Mouse (Mus musculus) layer of hippocampus, adult 8-10 months (tissue): ENCODE measurements around the gene Lilra6. TPM values are rescaled to one million over a fixed set of nuclear protein-coding genes. Genes with fewer than 3 reads are reported as not detected.
"Not testable (repeated sequence)": the region's sequence is repeated elsewhere in the genome, so short reads cannot be mapped to it uniquely, and the experiment has no call there.

Experiments
- DNase-seq, 2 experiments: peaks; one replicate each; pipeline ENCODE4 v3.0.0; 2022; ENCODE audit warnings: low spot score in 2 of 2
- total RNA-seq, 4 experiments: library from RNA; stranded (reverse); gene quantifications; 2 replicates each; pipeline ENCODE4 v1.2.4; 2022

The Lilra6 gene
- not detected for total RNA-seq

DNA sequence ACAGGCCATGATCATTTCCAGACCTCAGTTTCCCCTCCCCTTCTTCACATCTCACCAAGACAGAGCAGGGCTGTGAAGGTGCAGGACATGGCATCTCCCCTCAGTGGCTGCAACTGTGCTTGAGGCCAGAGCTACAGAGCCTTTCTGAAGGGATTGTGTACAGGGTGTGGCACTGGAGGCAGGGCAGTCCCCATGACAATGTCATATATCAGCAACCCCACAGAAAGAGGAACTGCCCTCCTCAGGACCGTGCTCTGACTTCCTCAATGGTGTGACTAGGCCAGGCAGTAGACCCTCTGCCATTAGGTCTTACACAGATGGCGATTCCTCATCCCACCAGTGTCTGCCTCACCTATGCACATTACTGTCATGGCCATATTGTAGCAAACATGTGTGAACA is at the start of gene Lilra6:
TSS of gene Lilra6 (minus strand) at position 117 of the 400 bp plus-strand sequence.
- DNase-seq, result not testable (repeated sequence)

GRCm38 (mm10) chr7:3962017-3962416 is 46.7 kb upstream of the Lilra6 start:
- no peak for DNase-seq

DNA sequence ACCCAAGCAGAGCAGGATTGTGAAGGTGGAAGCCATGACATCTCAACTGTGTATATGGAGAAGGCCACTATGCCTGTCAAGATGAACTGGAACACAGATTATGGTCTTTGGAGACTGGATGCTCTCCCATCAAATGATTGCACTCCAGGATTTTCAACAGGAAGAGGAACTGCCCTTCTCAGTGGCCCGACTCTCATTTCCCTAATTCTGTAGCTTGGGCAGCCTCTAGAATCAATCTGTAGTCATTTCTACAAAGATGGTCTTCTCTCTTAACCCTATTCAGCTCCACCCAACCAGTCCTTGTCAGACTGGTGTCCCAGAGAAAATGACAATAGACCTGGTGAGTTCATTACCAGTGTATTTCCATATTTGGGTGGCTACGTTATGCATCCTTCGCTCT is 42.1 kb upstream of the Lilra6 start:
- DNase-seq, result no peak

DNA sequence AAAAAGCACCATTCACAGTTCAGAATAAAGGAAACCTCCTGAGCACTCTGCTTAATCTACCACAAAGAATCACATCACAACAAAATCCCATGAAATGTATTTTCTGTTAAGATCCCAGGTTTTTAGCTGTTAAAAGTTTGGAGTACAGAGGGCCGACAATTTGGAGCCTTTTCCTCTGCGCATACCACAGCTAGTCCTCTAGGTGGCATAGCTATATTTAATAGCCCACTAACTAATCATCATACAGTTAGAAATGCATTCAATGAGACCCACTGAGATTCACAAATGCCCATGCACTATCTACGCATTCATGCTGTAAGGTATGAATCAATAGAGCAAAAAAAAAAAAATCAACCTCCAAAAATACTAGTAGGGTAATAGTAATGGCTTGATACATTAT is 33.9 kb upstream of the Lilra6 start:
- DNase-seq, result no peak

- no peak for DNase-seq
Observed at GRCm38 (mm10) chr7:3948223-3948622, 32.9 kb upstream of the Lilra6 start.

DNA sequence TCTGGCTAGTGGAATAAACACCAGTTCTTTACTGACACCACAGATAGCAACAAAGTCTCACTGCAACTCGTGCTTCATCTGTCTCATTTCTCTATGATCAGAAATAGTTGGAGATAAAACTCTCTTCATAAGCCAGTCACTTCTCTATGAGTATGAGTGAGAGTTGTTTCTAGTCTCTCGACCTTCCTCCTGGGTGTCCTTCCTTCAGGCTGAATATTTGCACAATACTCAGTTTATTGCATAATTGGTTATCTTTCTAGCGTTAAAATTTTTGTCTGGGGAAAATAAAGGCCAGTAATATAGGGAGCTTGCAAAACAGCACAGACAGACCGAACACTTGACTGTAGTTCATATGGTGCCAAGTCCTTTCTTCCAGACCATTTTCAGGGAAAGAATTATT is 30.8 kb upstream of the Lilra6 start:
- DNase-seq, result no peak

DNA sequence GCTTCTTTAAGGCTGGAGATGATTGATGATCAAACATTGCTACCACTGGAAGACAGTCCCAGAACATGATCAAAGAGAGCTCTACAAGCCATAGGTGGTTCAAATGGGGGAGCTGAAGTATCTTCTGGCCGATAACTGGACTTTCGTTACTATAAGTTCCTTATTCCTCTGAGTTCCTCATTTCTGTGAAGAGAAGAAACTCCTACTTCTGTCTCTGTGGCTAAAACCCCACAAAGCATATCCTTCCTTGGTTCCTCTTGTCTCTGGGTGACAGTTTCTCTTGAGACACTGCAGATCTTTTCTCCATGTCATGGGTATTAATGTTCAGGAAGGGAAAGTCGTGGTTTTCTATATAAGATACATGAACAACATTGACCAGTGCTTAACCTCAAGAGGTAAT is 25.6 kb upstream of the Lilra6 start:
- DNase-seq, result no peak

- no peak for DNase-seq
Observed at GRCm38 (mm10) chr7:3939866-3940525, 24.7 kb upstream of the Lilra6 start.

GRCm38 (mm10) chr7:3935473-3935872 is 20.2 kb upstream of the Lilra6 start:
- not testable (repeated sequence) for DNase-seq

DNA sequence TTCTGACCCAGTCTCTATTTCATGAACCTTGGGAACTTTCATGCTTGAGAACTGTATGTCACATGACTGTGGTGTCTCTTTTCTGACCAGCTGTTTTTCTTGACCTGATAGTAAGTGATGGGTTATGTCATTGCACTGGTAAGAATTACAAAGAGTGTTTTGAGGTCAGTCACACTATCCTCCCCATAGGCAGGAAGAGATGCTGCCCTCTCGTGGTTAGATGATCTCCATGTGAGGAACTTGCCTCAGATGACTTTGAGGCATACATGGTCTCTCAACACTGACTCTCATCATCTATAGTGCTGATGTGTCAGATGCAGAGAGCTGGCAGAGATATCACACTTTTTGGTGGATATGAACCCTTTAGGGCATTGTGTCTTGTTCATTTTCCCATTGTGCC is 11.6 kb downstream of the Lilra6 start:
- no peak for DNase-seq

GRCm38 (mm10) chr7:3898036-3898590 is 17.2 kb downstream of the Lilra6 start, which contains the start of gene Gm14548:
Gene Gm14548 (minus strand): TSS chr7:3898120.
- DNase-seq, result not testable (repeated sequence)

- DNase-seq, result not testable (repeated sequence)
Observed at GRCm38 (mm10) chr7:3875032-3875431, 40.3 kb downstream of the Lilra6 start.

Other genes starting within 250 kb of the Lilra6 start
- 1 to 10 TPM; 4.4 to 6.8 (median 5.5) TPM for gene Leng1, start 249.7 kb downstream of the Lilra6 start, total RNA-seq
- gene Tmc4, start 237.9 kb downstream of the Lilra6 start, total RNA-seq, result 10 to 100 TPM in 2 of 4 experiments, 1 to 10 TPM in 2; 6.2 to 12.1 (median 8.8) TPM
- 10 to 100 TPM; 81.0 to 88.0 (median 82.8) TPM for gene Tsen34, start 222.6 kb downstream of the Lilra6 start, total RNA-seq
- 100 to 1,000 TPM; 171 to 178 (median 173) TPM for gene Mboat7, start 222.0 kb downstream of the Lilra6 start, total RNA-seq
- gene Rps9, start 211.5 kb downstream of the Lilra6 start, total RNA-seq, result 100 to 1,000 TPM; 307 to 490 (median 402) TPM
- under 1 TPM in 3 of 4 experiments, not detected in 1; 0.14 to 0.54 (median 0.52) TPM for gene Pirb, start 195.1 kb downstream of the Lilra6 start, total RNA-seq
- gene Gm15448, start 89.8 kb downstream of the Lilra6 start, total RNA-seq, result not detected
- gene Pira2, start 70.5 kb downstream of the Lilra6 start, total RNA-seq, result under 1 TPM in 1 of 4 experiments, not detected in 3; 0.23 TPM
- not detected for gene Gm14548, start 17.4 kb downstream of the Lilra6 start, total RNA-seq
- gene Lair1, start 147.7 kb upstream of the Lilra6 start, total RNA-seq, result 10 to 100 TPM in 2 of 4 experiments, 1 to 10 TPM in 2; 6.6 to 31.0 (median 18.0) TPM
- gene Ttyh1, start 203.9 kb upstream of the Lilra6 start, total RNA-seq, result 100 to 1,000 TPM; 459 to 552 (median 528) TPM
- gene Leng8, start 221.5 kb upstream of the Lilra6 start, total RNA-seq, result 100 to 1,000 TPM; 173 to 209 (median 190) TPM
- 1 to 10 TPM; 5.1 to 6.8 (median 5.7) TPM for gene Leng9, start 234.9 kb upstream of the Lilra6 start, total RNA-seq
- gene Cdc42ep5, start 249.4 kb upstream of the Lilra6 start, total RNA-seq, result 1 to 10 TPM in 2 of 4 experiments, under 1 TPM in 1, not detected in 1; 0.89 to 1.3 (median 1.1) TPM